Mouse (Mus musculus) cerebellum, postnatal 4 days (tissue): ENCODE measurements at regions not wholly inside any gene's neighbourhood (a gene's known extent, or its start where the extent isn't known, plus 50 kb on each side); places are given as distances from the start of the nearest gene placed in this dataset.
"Not testable (repeated sequence)": the region's sequence is repeated elsewhere in the genome, so short reads cannot be mapped to it uniquely, and the experiment has no call there.

ENCODE experiments used
- DNase-seq, 2 experiments: peaks; one replicate each; pipeline ENCODE4 v3.0.0; 2022; ENCODE audit warnings: low spot score in 2 of 2, mixed read lengths in 1 of 2

DNA sequence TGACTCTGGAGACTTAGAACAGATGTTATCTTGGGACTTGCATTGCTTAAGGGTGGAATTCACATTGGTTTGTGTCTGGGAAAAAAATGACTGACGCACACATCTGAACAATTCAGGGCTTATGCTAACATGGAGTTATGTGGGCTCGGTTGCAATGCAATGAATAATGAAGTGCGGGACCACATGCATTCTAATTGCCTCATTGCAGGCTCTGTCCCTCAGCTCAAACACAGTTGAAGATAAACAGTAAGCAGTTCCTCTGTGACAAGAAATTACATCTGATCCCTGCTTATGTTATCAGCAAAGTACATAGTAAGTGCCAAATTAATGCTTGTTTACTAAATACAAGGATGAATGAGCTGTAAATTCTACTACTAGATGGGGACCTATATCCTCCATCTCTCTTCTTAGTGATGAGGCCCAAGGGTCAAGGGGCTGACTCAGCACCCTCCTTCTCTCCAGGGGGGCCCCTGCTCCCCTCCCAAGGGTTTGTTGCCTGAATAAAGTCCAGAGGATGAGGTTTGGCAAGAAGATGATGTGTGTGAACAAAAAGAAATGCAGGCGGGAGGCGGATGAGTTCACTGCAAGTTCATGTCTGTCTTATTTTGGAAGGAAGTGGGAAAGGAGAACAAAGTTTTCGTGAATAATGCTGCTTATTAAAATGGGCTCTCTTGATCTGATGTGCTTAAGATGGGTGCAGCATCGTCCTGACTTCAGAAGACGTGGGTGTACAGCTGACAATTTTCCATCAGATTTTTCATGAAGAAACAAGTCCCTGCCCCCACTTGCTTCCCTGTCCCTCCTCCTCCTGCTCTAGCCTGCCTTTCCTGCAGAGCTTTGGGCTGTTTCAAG is 533.1 kb downstream of the Shisa9 start:
- no peak for DNase-seq

DNA sequence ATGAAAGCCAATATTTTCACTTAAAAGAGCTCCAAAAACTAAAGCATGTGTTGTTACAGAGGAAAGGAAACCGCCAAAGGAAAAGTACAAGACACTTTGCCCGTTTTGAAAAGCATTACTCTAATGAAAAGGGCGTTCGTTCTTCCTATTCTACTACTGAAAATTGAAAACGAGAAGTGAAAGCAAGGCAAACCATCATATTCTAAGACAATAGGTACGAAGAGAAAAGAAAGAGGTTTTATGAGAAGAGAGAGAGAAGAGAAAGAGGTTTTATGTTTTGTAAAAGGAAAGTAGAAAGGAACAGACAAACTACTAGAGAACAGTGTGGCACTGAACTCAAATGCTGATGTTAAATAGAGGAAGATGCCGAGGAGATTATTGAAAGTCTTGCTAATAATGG is 534.4 kb downstream of the Shisa9 start:
- no peak for DNase-seq

DNA sequence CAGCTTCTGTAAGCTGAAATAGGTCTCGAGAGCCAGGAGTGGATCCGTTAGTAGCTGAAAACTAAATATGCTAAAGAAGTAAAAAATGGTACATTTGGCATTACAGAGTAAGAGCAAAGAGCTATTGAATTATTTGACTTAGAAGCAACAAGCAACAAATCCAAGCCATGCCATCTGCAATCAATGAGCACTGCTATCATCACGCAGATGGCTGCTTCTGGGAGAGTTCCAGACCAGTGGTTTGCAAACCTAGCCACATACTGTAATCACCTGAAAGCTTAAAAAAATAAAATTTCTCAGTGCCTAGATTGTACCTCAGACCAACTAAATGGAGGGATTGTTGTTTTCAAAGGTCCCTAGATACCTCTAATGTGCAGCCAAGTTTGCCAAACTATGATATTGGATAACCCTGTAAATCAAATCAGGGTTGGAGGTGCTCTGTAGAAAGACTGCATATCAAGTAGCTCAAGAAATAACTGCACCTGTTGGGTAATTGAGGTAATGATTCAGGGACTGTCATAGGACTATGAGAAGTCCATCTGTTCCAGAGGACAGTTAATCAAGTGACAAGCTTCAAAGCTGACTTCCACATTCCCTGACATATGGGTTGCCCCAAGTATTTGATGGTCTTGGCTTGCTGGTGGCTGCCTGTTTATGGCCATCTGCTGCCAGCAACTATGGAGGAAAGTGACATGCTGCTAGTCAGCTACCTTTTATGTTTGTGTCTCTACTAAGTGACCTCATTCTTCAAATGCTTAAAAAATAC is 538.0 kb downstream of the Shisa9 start:
- DNase-seq = no peak

DNA sequence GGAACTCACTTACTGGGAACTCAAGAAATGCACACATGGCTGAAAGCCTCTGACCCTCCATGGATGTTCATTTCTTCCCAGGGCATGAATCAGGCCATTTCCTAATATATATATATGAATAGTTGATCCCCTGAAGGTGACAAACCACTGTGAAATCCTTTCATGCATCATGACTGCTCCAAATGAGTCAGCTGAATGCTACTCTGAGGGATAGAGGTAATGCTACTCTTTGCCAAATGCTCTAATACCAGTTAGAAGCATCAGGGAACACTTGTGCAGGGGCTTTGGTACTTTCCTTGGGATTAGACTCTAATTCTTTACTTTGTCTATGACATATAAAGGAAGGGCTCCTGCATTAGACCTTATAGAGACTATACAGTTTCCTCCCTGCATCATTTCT is 561.0 kb upstream of the Ercc4 start:
- no peak for DNase-seq

DNA sequence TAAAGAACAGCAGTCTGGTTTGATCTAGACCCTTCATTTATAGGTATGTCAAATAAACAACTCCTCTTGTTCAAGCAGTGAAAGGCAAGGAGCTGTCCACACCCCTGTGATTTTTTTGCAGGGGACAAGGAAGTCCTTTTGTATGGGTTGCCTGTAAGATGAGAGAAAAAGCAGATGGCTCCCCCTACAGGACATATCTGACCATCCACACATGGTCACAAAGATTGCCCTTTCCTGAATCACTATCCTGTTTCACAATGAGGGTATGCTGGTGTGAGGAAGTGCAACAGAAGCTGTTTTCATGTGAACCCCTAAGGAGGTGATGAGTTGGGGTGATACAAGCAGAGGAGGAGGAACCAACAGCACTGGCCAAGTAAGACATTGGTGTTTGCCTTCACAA is 520.6 kb upstream of the Ercc4 start:
- DNase-seq = peak in 1 of 2 experiments; percentile 2

DNA sequence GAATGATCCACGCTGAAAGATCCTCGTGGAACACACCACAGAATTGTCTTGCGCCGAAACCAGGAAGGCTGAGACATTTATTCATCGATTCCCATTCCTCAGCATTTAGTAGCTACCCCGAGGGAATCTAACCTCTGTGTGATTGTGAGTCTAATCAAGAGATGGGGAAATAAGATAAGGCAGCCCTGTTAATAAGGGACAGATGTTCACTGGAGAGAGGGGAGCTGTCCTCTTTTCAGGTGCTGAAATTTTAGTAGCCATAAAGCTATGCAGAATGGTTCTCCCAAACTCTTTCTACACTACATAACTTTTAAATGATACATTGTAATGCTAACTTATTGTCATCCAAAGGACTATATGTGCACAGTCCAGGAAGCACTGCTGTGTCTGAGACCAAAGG is 501.2 kb upstream of the Ercc4 start:
- no peak for DNase-seq

DNA sequence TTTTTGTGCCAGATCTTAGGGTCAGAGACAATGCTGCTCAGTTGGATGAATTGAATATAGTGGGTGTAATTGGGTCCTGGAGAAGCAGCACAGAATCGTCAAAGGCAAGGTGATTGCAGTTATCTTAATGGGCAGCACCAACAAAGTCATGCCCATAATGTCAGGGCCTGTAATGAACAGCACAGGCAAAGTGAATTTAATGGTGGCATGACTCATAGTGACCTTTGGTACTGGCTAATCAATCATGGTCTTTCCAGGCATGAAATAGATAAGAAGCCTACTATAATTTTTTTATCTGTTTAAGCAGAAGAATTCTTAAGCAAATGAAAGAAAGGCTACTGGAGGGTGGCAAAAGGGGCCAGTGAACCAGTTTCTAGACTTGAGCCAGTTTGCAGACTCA is 498.4 kb upstream of the Ercc4 start:
- DNase-seq = no peak

DNA sequence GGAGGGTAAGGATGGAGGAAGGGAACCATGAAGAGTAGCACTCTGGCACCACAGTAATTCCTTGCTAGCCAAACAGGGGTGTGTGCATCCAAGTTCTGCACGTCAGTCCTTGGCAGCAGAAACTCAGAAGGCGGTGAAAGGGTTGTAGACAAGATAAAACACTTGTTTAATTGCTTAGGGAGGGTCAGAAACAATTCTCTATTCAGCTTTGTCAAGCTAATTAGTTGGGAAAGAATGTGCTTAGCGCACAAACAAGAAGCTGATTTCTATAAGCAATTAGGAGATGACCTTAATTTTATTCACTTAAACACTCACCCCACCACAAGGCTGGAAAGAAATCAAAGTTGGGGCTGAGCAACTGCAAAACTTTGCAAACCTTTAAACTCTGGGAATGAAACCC is 491.7 kb upstream of the Ercc4 start:
- DNase-seq = no peak

DNA sequence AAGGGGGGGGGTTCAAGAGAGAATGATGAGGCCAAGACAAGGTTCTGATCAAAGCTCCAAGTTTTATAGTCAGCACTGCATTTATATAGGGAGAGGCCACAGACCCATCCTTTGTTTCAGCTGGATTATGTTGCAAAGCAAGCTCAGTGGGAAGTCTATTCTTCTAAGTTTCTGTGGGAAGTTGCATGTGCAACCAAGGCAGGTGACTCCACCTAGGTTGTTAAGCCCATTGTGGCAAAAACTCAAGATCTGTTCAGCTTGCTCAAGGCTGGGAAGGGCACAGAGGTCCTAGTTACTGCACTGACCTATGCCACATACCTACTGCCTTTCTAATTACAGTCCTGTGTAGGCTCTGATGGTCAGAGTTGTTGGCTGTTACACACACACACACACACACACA is 477.0 kb upstream of the Ercc4 start:
- DNase-seq = no peak

DNA sequence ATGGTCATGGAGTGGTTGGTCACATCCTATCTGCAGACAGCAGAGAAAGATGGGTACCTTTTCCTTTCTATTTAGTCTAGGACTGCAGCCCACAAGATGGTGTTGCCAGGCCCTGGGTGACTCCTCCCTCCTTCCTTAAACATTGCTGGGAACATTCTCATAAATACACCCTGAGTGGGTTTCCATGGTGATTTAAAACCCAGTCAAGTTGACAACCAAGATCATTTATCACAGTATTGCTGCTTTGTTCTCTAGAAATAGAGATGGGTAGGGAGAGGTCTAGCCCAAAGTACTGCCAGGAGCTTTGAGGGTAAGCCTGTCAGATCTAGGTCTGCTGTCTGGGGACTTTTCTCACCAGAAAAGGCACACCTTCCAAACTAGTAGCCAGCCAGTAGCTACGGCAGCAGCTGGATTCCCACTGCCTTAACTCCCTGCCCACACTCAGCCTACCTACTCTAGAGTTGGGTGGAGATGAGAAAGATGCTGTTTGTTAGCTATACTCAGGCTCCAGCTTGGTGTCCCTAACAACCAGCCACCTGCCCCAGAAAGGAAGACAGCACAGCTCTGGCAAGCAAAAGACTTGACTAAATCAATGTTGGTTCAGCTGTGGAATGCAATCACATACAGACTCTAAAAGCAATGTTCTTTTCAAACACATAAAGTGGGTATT is 470.4 kb upstream of the Ercc4 start:
- DNase-seq = no peak

DNA sequence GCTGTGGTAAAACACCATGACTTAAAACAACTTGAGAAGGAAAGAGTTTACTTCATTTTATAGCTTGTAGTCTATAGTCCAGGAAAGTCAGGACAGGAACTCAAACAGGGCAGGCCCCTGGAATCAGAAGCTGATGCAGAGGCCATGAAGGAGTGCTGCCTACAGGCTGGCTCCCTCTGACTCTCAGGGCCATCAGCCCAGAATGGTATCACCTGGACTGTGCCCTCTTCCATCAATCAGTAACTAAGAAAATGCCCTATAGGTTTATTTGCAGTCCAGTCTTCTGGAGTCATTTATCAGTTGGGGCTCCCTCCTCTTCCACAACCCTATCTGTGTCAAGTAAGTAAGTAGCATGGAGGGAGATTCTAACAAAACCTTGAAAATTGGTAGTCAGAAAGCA is 466.4 kb upstream of the Ercc4 start:
- DNase-seq = no peak

DNA sequence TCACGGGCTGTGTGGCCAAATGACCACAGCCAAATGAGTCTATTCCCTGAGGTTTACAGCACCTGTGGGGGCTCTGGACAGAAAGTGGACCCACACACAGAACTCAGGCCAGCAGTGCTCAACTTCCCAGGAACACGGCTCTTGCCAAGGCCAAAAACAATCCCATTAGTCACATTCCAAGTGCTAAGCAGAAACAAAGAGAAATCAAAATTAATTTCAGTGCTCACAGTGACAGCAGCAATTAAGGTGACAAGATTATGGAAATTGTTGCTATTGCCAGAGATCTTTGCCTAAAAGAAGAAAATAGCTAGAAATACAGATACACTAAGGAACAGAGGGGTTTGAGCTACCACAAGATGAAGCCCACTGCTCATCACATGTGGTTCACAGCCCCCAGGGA is 464.9 kb upstream of the Ercc4 start:
- DNase-seq = no peak

DNA sequence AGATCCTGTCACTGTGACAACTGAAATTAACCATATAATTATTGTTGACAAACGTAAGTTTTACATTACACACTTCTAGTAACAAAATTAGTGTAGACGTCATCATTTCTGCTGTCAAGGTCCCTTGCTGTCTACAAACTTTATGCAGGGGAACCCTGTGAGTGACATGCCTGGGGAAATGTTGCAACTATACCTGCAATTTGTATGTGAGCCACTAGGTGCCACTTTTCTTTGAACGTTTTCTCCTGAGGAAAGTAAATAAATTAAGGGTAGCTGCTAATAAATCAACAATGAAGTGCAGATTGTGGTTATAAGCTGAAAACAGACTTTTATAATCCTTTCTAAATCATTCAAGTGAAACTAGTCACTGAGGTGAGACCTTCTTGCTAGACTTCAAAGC is 457.3 kb upstream of the Ercc4 start:
- no peak for DNase-seq

DNA sequence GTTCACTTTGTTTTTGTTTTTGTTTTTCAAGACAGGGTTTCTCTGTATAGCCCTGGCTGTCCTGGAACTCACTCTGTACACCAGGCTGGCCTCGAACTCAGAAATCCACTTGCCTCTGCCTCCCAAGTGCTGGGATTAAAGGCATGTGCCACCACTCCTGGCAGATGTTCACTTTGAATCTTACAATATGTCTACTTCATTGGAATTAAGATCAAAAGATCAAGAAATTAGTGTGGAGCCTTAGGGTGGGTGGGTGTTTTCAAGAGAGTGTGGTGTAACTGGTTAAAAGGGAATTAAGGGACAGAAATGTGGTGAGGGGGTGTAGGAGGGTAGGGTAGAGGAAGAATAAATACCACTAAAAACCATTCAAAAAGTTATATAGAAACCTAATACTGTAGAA is 435.8 kb upstream of the Ercc4 start:
- DNase-seq = not testable (repeated sequence)

DNA sequence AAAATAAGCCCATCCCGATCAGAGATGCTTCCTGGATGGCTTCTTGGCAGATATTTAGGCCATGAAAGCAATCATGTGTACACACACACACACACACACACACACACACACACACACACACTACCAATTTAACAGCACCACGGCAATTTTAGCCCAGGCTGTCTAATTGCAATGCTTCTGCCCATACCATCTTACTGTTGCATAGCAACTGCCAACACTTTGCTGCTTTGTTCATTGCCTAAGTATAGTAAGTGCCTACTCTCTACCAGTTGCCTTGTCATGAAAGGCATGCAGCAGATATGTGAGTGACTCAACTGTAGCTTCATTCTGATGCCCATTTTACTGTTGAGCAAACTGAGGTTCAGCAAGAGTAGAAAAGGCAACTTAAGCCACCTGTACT is 428.0 kb upstream of the Ercc4 start:
- no peak for DNase-seq

DNA sequence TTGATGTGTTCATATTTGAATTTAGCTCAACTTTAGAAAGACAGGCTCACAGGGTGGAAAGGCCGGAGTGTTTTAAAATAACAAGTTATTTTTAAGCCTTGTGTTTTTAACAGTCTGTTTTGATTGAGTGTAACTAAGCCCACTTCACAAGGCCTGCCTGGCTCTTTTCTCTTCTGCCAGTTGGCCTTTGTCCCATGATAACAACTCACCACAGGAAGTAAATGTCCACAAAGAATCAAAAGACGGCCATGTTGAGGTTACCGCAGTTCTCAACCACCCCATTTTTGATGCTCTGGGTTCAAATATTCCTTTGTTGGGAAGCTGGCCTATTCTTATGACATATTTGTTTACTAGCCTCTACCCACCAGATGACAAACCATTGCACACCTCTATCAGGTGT is 423.7 kb upstream of the Ercc4 start:
- DNase-seq = no peak

DNA sequence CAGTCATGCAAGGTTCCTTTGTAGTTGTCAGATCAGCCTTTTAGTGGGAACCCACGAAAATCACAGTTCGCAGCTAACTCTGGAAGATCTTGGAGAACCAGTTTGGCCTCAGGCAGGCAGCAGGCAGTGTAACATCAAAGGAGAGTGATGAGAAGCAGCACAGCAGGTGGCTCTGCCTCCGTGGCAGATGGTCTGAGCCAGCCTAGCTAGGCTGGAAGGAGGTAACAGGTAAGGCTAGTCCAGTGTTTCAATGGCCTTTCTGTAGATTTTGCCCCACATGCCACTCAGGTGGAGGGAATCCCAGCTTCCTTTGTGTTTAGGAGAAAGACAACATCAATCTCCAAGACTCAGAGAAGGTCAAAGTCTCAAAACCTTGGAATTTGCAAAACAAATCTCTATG is 417.7 kb upstream of the Ercc4 start:
- no peak for DNase-seq

DNA sequence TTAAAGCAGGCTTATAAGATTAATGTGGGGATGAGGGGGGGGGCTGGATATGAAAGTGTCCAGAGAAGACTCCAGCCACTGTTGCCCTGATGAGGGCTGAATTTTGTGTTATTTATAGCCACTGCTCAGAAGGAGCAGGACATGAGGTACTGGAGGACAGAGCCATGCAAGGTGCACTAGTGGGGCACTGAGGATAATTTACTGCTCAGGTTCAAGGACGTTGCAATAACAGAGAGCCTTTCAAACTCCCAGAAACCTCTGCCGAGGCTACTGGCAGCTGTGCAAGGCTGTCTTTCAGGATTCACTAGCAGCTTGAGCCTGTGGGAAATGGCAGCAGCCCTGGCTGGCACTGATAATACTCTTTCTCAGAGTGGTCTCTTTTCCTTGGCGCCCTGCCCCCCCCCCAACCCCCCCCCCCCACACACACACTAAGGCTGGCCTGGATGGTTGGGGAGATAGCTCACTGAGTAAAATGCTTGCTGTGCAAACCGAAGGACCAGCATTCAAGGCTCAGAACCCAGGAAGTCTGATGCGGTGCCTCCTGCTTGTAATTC is 416.7 kb upstream of the Ercc4 start:
- DNase-seq = no peak

DNA sequence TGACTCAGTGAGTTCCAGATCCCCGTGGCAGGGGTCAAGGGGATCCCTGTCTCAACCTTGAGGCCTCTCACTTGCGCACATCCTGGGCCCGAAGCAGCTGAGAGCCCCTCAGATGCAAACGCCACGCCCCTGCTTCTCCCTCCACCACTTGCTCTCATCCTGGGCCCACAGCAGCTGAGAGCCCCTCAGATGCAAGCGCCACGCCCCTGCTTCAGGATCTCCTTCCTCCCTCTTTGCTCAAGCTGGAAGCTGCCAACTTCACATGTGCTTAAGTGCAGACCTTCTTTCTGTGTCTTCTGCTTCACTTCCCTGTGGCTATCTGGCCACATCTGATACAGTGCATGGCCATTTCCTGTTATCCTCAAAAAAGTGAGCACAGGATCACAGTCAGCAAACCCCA is 416.1 kb upstream of the Ercc4 start:
- no peak for DNase-seq

DNA sequence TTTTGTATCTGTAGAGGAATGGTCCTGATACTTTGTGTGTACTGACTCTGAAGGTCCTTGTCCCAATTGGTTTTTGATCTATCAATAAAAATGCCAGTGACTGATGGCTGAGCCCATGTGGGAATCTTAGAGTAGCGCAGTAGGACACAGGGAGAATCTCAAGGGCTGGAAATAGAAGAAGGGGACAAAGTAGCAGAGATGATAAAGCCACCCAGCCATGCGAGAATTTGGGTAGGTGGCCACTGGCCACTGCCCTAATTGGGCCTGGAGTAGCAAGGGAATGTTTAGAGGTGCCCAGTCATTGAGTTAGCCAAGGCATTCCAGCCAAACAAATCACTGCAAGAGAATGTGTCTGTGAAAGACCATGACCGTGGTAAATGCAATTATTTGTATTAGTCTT is 414.8 kb upstream of the Ercc4 start:
- DNase-seq = no peak

DNA sequence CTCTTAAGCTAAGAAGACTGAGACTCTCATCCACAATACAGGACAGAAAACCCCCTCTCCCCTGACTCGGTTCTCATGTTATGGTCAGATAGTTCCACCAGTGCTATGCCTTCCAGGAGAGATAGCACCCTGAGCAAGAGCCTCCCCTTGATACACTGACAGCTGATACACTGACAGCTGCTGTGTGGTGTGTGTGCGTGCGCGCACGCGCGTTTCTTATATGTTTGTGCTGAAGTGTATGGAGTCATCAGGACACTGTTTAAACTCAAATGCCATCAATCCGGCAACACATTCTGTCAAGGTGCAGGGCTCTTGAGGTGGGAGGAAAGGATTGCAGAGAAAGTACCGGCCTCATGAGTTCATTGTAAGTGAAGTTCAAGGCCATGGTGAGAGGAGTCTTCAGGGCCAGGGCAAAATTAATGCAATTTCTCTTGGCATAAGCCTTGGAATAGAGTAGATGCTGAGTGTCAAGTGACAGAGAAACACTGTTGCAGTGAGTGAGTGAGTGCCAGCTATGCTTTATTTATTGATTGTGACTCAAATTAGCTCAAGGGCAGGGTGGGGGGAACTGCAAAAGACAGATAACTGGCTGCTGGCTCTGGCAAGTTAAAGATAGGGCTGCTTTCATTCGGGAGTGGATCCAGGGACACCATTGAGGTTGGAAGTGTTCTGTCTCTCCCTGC is 412.4 kb upstream of the Ercc4 start:
- DNase-seq = no peak

DNA sequence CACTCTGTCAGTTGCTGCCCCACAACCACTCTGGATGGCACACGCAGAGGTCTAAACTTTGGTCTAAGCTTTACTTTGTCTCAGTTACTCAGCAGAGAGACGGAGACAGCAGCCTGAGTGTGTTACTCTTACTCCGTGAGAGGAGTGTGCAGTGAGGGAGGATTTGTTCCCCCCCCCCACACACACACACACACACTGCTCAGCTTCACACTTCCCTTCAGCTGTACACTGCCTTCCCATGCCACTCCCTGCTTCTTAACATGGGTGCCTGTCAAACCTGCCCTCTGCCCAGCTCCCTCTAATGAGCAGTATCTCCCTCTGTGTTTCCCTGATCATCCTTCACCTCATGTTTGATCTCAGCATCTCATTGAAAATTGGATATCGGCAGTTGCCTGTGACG is 409.9 kb upstream of the Ercc4 start:
- DNase-seq = no peak
